Mouse (Mus musculus): ENCODE results near the gene Efna2.
A peak's percentile ranks its signal among the peaks of the same experiment; 100 is the strongest.
"Not testable (repeated sequence)": the region's sequence is repeated elsewhere in the genome, so short reads cannot be mapped to it uniquely, and the experiment has no call there.

Gene Efna2

DNA sequence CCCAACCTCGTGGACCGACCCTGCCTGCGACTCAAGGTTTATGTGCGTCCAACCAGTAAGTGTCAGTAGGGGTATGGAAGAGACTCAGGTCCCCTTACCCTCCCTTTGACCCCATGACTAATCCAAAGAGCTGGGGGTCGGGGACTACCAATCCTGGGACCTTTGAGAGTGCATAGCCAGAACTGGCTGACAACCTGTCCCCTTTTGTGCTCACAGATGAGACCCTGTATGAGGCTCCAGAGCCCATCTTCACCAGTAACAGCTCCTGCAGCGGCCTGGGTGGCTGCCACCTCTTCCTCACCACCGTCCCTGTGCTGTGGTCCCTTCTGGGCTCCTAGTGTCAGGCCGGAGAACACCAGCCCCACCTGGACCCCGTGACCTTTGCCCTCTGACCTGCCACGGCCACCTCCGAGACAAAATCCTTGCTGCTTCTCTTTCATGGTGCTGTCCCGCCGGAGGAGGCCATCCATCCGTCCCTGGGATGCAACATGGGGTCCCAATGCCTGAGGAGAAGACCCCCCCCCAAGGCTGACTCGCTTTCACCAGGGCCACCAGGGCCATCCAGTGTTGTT, 9.3 kb downstream of the Efna2 start:
- no peak for DNase-seq (ENCODE audit: low read depth, low spot score)

DNA sequence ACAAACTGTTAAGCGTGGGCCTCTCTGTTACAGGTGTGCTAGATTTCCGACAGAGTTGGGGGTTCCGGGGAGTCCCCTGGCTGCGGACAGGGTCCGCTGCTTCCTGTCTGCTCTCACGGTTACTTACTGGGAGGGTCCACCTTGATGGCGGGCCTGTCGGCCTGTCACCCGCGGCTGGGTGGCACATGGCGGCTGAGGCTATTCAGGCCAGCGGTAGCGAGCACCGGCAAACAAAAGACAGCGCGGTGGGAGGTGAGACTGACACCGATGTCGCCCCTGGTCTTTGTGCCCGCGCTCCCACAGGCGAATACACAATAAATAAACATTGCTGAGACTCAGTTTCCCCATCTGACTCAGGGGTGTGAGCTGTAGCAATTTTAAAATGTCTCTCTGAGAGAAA, 10.7 kb downstream of the Efna2 start:
- no peak for DNase-seq (ENCODE audit: low read depth, low spot score)

DNA sequence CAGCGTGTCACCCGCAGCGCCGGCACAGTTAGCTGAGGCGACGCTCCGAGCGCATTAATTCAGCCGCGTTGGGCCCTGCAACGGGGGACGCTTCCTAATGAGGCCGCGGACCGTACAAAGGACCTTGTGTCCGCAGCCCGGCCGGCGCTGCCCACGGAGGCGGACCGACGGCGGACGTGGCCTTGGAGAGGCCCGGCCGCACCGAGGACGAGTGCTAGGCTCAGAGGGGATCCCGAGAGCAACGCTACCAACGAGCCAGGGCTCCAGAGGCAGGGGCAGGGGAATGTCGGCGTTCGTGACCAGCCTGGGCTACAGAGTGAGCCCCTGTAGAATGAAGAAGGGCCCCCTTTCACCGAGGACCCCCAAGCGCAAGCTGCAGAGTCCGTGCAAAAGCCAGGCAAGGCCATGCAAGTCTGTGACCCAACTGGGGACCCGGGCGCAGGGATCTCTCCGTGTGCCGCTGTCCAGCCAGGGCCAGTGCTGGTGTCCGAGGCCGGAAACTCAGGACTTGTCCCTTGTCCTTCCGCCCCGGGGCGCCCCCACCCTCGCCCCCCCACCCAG, 11.3 kb downstream of the Efna2 start:
- no peak for DNase-seq (ENCODE audit: low read depth, low spot score)

DNA sequence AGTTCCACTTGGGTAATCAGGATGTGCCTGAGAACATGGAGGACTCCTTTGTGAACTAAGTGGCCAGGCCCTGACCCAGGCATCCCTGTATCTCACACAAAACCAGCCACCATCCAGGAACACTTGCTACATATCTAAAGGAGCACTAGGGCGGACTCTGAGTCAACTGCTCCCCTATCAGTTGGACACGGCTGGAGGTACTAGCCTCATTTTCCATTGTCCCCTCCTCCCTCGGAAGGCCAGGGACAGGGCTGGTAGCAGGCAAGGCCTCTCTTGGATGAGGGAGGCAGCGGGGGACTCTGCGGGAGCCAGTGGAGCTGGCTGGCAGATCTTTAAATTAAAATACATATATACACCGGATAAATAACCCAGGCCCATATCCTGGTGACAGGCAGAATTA, 14.7 kb downstream of the Efna2 start:
- DNase-seq (ENCODE audit: low read depth, low spot score) = no peak

DNA sequence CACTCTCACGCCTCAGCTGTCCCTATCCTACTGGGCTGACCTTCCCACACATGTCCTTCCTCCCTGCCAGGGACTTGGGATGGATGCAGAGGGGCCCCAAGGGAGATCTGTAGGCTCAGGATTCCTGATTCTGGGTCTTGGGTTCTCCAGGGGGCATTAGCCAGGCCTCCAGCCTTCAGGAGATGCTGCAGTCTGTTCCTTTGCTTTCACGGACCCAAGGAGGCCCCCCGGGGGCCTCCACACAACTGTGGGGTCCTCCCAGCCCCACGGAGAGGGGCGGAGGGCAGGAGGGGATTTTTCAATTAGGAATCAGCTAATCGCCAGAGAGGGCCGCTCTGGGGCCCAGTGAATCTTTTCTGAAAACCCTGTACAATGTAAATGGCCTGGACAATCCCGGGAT, 15.2 kb downstream of the Efna2 start:
- DNase-seq (ENCODE audit: low read depth, low spot score) = no peak

GRCm38 (mm10) chr10:80196167-80196566, 16.9 kb downstream of the Efna2 start:
- no peak for DNase-seq (ENCODE audit: low read depth, low spot score)

DNA sequence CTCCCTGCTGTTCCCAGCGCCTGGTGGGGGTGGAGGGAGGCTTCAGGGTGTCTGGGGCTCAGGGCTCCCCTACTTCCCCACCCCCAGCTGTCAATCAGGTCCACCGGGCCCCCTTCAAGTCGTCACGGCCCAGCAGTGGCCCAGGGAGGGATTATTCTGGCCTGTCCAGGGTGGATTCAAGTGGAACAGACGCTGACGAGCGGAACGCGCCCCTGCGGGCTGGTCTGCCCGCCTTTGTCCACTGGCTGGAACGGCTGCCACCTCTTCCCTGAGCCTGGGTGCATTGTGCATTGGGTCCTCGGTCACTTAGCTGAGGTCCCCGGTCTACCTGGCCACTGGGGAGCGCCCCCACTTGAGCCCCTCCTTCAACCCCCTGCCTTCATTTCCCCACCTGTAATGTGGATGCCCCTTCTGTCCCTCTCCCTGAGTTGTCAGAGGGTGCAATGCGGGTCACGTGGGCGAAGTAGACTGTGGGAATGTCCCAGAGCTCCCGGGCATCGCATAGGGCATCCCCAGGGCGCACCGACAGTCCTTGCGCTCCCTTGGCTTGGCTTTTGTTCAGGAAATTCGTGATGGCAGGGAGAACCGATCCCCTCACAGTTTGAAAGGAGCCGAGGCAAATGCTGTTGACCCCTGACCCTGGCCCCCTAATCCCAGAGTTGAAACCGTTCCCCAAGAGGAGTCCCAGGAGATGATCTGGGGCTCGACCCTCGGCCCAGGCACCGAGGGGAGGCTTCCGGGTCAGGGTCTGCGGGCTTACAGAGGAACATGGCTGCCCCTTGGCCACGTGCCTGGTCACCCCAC, 17.7 kb downstream of the Efna2 start:
- no peak for DNase-seq (ENCODE audit: low read depth, low spot score)

DNA sequence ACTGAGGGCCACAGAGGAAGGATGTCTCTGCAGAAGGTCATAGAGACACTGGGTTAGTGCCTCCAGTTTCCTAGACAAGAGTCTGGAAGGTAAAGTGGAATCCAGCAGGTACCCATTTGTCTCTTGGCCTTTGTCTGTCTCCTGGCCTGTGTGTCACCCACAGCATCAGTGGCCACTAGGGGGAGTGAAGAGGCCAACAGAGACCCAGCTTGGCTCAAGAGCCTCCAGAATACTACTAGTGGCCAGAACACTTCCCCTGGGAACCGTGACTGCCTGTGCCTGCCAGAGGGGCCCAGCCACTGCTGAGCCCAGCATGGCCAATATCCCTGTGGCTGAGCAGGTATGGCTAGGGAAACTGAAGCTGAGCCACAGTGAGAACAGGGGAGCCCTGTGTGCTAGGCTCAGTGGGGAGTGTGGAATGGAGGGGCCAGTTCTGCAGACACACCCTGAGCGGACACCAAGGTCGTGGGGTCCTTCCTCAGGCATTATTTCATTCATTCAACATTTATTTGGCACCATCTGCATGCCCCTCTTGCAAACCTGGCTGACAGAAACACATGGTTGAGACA, 20.2 kb downstream of the Efna2 start:
- peak; percentile 60 for DNase-seq (ENCODE audit: low read depth, low spot score)

DNA sequence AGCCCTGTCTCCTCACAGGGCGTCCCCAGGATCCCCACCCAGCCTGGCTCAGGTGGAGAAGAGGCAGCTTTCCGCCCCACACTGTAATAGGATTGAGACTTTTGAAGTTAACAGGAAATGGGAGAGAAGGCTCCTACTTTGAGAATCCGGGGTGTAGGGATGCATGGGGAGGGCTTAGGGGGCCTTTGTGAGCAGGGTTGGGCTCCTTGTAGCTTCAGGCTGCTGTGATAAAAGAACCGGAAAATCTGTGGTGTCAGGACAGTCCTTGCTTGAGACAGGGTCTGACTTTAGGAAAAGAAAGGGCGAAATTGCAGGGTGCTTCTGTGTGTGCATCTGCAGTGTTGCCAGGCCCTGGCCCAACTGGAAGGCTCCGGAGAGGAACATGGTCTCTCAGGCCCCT, 21.2 kb downstream of the Efna2 start:
- DNase-seq (ENCODE audit: low read depth, low spot score) = no peak

- DNase-seq (ENCODE audit: low read depth, low spot score) = no peak
Measured at GRCm38 (mm10) chr10:80204055-80204454, 24.8 kb downstream of the Efna2 start.

DNA sequence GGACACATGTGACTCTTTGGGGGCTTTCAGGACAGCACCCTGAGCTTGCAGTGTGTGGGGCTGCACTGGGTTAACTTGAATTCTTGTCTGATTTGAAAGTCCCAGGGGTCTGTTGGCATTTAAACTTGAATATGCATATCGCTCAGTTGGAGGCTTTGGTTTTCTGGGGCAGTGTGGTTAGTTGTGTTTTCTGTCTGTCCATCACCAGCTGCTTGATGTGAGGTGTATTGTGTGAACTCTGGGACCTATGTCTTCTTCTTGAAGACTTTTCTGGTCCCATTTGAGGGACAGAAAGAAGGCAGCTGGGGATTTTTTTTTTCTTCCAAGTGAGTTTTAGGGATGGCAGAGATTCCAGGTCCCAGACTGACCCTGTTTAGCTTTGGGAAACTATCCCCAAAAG, 27.9 kb downstream of the Efna2 start:
- no peak for DNase-seq (ENCODE audit: low read depth, low spot score)

DNA sequence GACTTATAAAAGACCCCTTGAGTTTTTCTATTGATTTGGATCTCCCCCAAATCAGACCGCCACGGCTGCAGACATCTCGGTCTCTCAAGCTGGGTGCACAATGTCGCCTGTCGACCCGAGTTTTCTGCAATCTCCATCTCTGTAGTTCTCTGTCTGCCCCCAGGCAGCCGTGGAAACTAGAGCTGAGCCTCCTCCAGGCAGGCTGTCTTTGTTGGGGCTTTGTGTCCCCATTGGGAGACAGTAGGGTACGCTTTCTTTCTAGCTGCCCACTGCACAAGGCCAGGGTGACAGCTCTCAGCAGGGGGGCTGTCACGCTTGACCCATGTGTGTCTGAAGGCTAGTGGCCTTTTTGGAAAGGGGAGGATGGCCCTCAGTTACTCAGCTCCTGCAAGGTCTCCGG, 28.4 kb downstream of the Efna2 start:
- no peak for DNase-seq (ENCODE audit: low read depth, low spot score)

GRCm38 (mm10) chr10:80208248-80208647, 29.0 kb downstream of the Efna2 start:
- DNase-seq (ENCODE audit: low read depth, low spot score) = no peak

DNA sequence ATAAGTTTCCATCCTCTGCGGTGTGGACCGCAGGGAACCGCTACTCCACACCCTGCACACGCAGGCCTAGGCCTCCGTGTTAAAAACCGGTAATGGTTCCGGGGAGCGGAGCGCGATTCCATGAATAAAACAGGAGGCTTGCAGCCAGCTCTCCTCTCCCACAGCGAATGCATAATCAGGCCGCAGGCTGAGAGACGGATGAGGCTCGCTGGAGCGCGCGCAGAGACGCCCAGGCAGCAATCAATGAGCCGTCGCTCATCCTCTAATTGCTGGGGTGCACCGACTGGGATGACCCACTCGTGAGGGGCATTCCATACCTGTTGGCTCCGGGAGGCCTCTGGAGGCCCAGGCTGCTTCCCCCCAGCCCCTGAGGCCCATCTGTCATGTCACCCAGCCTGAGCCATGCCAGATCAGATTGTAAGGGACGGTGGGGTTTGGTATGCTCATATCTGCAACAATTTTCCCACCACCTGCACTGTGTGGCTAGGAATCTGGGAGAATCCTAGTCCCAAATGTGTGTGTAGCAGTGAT, 29.6 kb downstream of the Efna2 start:
- no peak for DNase-seq (ENCODE audit: low read depth, low spot score)

GRCm38 (mm10) chr10:80211547-80212103, 32.3 kb downstream of the Efna2 start:
- DNase-seq (ENCODE audit: low read depth, low spot score) = not testable (repeated sequence)

DNA sequence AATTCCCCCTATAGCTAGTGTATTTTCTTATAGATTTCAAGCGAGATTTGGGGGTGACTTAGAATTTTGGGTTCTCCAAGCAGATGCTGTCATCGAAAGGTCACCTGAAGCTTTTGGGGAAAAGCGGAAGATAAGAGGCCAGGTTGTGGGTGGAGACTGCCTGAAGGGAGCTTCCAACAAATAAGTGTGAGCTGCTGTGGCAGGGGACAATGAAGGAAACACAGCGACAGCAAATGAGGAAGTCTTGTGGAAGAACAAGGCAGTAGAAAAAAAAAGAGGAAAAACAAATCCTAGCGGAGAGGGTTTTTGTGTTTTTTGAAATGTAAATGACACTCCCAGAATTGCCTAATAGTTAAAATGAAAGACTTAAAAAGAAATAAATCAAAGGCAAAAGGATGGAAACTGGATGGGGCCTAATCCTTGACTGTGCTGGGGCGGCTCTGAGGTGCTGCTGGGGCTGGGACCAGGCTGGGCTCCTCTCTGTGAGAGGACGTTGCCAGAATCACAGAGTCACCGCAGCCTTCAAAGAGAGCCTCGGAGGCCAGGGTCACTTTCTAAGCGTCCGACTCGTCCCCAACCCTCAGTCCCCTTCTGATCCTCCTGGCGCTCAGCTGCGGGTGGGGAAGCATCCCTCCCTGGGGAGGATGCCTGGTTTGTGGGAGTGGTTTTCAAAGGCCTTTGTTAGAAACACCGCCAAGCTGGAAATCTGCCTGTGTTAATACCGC, 35.9 kb downstream of the Efna2 start:
- DNase-seq (ENCODE audit: low read depth, low spot score) = no peak

GRCm38 (mm10) chr10:80220676-80221075, 41.4 kb downstream of the Efna2 start:
- no peak for DNase-seq (ENCODE audit: low read depth, low spot score)

GRCm38 (mm10) chr10:80223137-80223536, 43.9 kb downstream of the Efna2 start:
- DNase-seq (ENCODE audit: low read depth, low spot score) = not testable (repeated sequence)

DNA sequence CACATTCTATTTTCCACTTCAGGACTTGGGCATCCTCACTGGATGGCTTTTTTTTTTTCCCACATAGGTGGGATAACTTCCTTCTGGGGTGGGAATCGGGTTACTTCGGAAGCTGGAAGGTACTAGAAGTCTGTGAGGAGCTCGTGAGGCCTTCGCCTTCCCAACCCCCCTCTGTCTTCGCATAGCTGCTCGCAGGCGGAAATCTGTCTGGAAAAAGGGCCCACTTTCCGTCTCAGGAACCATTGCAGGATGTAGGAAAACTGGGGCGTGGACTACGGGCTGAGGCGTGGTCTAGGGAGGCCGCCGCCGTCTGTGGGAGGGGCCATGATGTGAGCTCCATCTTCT, 46.8 kb downstream of the Efna2 start:
- no peak for DNase-seq (ENCODE audit: low read depth, low spot score)

- peak; percentile 93 for DNase-seq (ENCODE audit: low read depth, low spot score)
Measured at GRCm38 (mm10) chr10:80226416-80227165, 47.3 kb downstream of the Efna2 start, which contains the start of gene Mum1. Gene Mum1 (plus strand): TSS chr10:80226434.

DNA sequence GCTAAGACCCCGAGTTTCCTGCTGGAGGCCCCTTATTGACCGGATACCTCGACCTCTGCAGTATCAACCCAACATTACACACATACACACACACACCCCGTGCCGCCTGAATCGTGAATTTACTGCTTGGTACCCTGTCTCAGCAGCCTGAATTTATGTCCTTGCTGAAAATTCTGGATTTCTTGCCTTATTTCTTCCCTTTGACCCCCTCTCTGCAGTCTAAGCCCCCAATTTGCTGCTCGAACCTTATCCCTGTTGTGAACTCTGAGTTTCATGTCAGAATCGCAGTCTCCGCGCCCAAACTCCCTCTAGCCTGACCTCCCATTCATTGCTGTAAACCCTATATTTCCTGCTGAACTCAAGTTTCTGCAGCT, 47.9 kb downstream of the Efna2 start:
- DNase-seq (ENCODE audit: low read depth, low spot score) = no peak

Measured in retina, adult 2 months (tissue).